Mouse (Mus musculus) CD8-positive naive resting alpha-beta T cell, adult 2 months (primary cell): Measurements from ENCODE around the gene Tns4.
A peak's percentile ranks its signal among the peaks of the same experiment; 100 is the strongest.

ENCODE experiments used
- DNase-seq, 2 experiments: peaks; one replicate each; pipeline ENCODE4 v3.0.0; 2022; ENCODE audit warnings: low read depth in 2 of 2, low spot score in 2 of 2

Tns4 gene

GRCm38 (mm10) chr11:99089077-99089601 is at the start of gene Tns4:
Gene Tns4 (minus strand): TSS chr11:99089306.
- no peak for DNase-seq

GRCm38 (mm10) chr11:99137385-99137784 is 48.3 kb upstream of the Tns4 start:
- no peak for DNase-seq

- DNase-seq, result no peak
These were observed 47.9 kb upstream of the Tns4 start for GRCm38 (mm10) chr11:99136961-99137360.

- DNase-seq, result peak; percentile 78 to 79
These were observed 47.3 kb upstream of the Tns4 start for GRCm38 (mm10) chr11:99136361-99136760.

- DNase-seq, result no peak
These were observed 45.9 kb upstream of the Tns4 start for GRCm38 (mm10) chr11:99135047-99135440.

- no peak for DNase-seq
These were observed 45.4 kb upstream of the Tns4 start for GRCm38 (mm10) chr11:99134266-99135046.

GRCm38 (mm10) chr11:99133285-99133897 is 44.3 kb upstream of the Tns4 start:
- DNase-seq, result no peak

- DNase-seq, result peak in 1 of 2 experiments; percentile 54
These were observed 43.1 kb upstream of the Tns4 start for GRCm38 (mm10) chr11:99132091-99132730.

- DNase-seq, result no peak
These were observed 42.3 kb upstream of the Tns4 start for GRCm38 (mm10) chr11:99131463-99131840.

GRCm38 (mm10) chr11:99130736-99131462 is 41.8 kb upstream of the Tns4 start:
- peak in 1 of 2 experiments; percentile 35 for DNase-seq

GRCm38 (mm10) chr11:99129287-99129686 is 40.2 kb upstream of the Tns4 start:
- no peak for DNase-seq

- no peak for DNase-seq
These were observed 38.9 kb upstream of the Tns4 start for GRCm38 (mm10) chr11:99127785-99128682.

- DNase-seq, result no peak
These were observed 37.6 kb upstream of the Tns4 start for GRCm38 (mm10) chr11:99126482-99127253.

- DNase-seq, result no peak
These were observed 35.5 kb upstream of the Tns4 start for GRCm38 (mm10) chr11:99124635-99125029.

- peak; percentile 62 to 72 for DNase-seq
These were observed 35.0 kb upstream of the Tns4 start for GRCm38 (mm10) chr11:99123977-99124634.

- DNase-seq, result no peak
These were observed 33.6 kb upstream of the Tns4 start for GRCm38 (mm10) chr11:99122703-99123102.

- no peak for DNase-seq
These were observed 32.1 kb upstream of the Tns4 start for GRCm38 (mm10) chr11:99121218-99121631.

GRCm38 (mm10) chr11:99120524-99121217 is 31.6 kb upstream of the Tns4 start:
- no peak for DNase-seq
